Mouse (Mus musculus): ENCODE results near the gene Srd5a3.
"Not testable (repeated sequence)": the region's sequence is repeated elsewhere in the genome, so short reads cannot be mapped to it uniquely, and the experiment has no call there.

The Srd5a3 gene

DNA sequence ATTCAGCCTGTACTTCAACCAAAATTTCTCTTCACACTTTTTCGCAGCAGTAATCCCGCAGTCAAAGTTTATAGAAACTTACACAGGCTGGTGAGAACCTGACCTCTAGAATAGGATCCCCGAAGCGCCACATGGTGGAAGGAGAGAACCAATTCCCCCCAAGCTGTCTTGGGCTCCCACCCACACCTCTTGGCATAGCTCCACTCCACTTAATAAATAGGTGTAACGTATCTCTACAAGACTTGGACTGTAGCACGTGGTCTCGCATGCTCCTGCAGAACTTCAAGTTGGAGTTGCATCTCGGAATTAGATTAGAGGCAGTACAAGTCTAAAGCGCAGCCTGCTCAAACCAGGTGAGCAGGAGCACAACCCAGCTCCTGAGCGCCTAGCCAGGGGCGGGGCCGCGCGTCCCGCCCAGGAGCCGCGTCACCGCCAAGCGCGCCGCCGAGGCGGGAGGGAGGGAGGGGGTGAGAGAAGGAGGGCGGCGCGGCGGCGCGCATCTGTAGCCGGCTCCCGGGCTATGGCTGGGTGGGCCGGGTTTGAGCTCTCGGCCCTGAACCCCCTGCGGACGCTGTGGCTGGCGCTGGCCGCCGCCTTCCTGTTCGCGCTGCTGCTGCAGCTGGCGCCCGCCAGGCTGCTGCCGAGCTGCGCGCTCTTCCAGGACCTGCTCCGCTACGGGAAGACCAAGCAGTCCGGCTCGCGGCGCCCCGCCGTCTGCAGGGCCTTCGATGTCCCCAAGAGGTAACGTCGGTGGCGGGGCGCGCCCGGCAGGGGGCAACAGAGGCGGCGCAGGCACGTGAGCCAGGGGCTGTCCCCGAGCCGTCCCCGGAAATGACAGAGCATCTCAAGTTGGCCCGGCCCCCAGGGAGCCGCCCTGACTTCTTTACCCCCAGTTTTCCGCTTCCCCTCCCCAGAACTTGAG, at the start of gene Srd5a3:
Srd5a3 (plus strand) TSS at position 464 of the 922 bp plus-strand sequence.
- DNase-seq, result peak; percentile 98

DNA sequence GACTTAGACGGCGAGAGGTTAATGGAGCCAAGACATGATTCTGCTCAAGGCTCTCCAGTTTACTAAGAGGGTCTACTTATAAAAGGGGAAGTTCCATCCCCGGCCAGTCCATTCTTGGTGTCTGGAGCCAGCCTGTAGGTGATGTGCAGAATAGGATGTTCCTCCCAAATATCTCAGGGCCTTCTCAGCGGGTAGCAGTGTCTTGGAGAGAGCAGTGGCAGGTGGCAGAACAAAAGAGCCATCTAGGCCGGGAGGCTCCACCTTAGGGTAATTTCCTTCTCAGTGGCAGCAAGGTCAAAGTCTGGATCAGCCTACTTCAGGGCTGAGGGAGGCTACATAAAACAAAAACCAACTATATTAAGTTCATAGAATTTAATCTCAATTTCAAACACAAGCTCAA, 36.3 kb upstream of the Srd5a3 start:
- DNase-seq, result not testable (repeated sequence)

DNA sequence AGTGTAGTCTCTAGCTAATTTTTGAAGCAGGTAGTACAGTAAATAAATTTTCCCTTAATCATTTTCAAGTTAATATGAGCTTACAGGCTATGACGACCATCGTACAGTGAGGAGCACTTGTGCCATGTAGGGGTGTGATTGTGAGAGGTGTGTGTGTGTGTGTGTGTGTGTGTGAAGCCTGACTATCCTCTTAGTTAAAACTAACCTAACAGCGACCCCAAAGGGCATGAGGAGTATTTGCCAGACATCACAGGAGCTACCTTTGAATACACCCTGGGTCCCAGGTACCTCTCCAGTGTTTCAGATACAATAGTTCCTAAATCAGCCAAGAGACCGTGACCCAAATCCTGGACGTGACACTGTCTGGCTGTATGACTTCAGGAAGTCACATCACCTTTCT, 32.8 kb upstream of the Srd5a3 start:
- no peak for DNase-seq

DNA sequence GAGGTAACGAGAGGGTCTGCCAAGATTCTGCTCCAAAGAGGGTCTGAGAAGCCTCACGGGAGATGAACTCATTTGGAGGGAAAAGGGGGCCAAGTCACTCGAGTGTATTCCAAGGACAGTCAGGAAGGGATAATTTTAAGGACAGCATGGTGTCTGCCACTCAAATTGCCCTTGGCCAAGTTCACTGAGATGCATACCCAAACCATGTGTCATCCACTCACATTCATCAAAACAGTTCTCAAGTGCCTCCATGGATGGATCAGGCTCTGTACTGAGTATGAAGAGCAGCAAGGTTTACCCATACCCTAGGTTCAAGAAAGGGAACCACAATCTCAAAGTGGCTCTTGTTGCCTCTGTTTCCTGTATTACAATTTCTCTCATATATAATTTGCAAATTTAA, 31.6 kb upstream of the Srd5a3 start:
- DNase-seq, result no peak

DNA sequence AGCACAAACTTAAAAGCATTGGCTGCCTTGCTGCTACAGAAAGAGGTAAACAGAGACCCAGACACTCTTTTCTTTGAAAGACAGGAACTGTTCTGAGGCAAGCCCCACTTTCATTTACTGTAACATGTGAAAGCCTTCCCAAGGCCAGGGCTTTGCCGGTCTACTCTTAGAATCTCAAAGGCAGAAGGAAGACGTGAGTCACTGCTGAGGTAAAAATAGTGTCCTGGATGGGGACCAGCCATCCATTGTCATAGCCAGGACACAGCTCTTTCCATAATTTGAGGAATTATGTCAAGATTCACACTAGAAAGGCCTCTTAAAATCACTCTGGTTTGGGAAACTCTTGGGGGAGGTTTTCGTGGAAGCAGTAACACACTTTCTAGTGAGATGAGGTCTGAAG, 28.9 kb upstream of the Srd5a3 start:
- no peak for DNase-seq

DNA sequence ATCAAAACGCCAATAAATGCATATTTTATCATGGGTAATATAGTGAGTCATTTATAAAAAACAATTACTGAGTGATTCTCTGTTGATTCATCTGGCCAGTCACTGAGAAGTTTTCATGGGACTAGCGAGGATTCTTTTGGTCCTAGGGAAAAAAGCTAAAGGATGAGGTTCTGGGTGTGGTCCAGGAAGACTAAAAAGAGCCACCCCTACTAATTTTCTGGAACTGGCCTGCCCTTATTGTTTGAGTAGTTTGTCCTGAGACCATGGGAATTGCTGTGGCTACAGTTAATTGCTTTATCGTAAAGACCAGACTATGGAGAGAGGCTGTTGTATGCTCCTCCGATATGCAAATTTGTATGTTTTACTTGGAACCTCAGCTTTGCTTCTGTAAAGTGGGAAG, 28.1 kb upstream of the Srd5a3 start:
- DNase-seq, result no peak

DNA sequence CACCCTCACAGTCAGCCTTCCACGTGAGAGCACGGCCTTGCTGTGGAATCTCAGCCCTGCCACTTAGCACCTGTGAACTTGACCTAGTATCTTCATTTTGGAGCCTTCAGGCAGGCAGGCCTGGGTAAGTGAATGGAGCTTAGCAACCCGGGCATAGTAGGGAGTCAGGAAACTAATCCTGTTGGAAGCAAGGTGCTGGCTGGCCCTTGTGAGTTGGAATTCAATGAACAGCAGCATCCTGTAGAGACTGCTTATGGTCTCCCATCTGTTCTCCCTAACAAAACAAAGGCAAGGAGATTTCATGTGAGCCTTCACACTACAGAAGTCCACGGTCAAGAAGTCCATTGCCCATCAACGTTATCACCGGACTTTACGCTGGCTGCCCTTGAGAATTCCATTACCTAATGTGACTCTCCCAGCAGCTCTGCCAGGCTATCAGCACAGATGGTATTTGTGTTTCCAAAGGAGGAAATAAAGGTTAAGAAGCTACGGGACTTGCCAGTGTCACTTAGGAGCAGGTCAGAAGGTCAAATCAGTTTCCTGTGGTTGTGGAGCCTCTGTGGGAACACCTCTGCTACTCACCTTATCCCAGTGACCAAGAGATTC, 24.5 kb upstream of the Srd5a3 start:
- no peak for DNase-seq

DNA sequence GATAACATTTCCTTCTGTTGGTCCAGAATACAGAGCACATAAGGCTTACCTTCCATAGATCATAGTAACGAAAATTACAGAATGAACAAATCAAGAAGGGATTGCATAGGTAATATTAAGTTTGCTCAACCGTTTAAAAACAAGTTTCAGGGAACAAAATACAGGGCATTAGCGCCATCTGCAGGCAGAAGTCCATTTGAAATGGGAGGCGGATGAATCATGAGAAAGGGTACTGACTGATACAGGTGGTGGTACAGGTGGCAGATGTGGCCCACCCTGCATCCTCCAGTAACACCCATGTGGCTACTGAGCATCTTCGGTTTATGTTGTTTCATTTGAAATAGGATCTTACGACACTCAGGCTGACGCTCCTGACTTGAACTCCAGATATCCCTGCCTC, 21.6 kb upstream of the Srd5a3 start:
- peak; percentile 87 for DNase-seq

DNA sequence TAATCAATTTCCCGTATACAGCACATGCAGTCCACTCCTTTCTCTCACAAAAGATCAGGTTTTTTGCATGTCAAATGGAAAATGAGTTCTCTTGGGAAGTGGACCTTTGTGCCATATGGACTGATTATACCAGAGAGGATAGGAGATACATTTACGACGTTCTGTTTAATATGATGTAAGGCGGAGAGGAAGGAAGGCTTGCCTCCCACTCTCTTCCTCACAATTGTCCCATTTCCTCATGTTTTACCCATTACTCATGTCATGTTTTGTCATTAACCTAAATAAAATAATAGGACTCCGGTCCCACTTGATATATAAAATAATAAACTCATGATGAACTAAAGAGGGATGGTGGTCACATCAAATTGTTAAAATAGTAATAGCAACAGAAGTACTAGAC, 19.4 kb upstream of the Srd5a3 start:
- DNase-seq, result no peak

DNA sequence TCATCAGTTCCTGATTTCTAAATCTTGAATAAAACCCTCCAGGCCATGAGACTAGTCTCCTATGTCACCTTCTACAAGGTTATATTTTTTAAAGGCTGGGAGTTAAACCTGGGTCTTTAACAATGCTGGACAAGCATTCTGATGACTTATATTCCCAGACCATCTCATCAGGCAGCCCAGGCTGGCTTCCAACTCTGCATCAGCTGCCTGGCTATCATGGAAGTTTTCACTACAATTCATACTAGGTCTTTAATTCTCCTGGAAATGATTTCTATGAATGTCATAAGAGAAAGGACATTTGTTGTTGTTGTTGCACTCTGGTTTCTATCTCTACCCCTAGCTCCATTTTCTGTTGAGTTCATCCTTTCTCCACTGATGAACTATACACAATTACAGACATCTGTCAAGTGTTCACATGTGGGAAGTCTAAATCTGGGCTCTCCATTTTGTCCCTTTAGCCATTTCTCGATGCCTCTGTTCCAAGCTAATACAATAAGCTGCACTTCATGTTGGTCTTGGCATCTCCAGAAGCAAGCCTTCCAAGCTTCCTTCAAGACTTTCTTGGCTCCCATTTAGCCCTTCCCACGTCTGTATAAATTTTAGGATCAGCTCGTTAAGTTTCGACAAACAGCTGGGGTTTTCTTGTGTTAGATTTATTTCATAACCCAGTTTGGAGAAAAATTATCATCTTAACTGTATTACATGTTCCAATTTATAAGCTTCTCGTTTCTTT, 12.3 kb upstream of the Srd5a3 start:
- peak; percentile 44 for DNase-seq

DNA sequence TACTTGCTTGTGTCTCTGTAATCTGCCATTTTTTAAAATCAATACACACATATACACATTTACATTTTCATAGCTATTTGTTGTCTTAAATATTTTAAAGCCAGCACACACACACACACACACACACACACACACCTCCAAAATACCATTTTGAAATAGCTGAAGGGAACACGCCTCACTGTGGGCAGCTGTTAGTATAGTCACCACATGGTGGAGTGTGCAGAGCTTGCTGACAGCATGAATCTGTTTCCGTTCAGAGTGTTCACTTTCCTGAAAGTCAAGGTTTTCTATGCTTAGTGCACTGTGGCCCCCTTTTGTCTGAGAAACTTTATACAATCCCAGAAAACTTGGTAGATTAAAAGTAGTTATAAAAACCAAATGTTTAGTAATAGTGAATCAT, 9.8 kb upstream of the Srd5a3 start:
- DNase-seq, result no peak

DNA sequence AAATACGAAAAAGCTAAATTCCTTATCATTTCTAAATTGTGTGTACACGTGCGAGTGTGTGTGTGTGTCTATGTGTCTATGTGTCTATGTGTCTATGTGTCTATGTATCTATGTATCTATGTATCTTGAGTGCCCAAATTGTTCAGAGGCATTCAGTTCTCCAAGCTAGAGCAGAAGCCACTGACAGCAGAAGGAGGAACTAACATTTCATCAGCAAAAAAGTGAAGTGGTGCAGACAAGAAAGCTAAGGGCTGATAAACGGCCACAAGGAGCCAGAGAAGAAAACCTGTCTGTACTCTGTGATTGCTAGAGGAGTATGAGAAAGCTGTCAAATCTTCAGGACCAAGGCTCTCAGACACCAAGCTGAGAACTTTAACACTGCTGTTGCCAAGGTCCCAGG, 8.1 kb upstream of the Srd5a3 start:
- peak; percentile 23 for DNase-seq

DNA sequence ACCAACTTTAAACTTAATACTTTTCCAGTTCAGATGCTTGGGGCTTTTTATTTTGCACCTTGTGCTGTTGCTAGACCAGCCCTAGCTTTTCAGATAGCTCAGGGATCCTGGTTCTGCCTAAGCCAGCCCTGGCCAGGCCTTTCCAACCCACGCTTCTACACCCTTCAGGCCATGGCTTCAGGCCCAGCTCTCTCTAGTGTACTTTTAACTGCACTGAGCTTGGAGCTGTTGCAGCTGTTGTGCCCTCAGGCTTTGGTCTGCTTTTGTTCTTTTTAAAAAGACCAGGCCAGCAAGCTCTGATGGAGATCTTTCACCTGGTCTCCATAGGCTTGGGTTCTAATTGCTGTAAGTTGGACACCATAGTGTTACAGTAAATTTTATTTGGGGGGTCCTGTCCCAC, 4.4 kb upstream of the Srd5a3 start:
- DNase-seq, result peak; percentile 63

DNA sequence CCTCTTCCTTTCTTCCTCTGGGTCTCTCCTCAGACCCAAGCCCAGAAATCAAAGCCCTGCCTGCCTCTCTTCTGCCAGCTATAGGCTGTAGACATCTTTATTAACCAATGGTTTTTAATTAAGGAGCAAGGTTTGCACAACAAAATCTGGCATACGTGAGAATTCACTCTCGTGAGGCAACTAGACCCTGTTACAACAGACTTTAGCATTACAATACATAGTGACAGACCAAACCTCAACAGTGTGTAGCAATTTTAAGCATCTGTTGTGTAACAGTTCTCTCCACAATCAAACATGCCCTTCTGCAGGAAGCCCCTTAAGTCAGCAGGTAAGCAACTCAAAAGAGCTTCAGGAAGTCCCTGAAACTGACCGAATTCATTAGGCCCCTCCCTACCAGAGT, 3.8 kb upstream of the Srd5a3 start:
- peak; percentile 40 for DNase-seq

DNA sequence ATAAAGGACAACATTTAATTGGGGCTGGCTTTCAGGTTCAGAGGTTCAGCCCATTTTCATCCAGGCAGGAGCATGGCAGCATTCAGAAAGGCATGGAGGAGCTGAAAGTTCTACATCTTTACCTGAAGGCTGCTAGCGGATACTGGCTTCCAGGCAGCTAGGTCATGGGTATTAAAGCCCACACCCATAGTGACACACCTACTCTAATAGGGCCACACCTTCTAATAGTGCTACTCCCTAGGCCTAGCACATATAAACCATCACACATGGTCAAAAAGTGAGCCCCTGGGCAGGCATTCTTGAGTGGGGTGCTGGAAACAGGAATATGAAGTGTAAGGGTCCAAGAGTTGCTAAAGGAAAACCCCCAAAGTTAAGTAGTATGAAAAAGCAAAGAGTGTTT, 2.5 kb upstream of the Srd5a3 start:
- no peak for DNase-seq

DNA sequence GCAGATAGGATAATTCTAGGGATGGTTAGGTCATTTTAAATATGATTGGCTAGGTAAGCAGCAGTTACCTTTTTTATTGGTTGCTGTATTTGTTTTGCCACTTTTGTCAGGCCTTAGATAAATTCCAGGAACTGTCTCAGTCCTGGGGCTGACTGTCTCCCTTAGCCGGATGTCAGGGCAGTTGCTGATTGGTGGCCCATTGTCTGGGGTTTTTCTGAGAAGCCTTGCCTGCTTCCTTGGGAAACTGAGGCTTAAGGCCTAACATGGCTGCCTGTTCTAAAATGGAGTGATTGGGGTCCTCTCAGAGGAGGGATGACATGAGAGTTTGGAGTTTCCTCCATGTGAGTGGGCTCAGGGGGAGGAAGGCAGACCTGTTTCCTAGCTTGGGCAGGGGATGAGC, 2.0 kb upstream of the Srd5a3 start:
- no peak for DNase-seq

DNA sequence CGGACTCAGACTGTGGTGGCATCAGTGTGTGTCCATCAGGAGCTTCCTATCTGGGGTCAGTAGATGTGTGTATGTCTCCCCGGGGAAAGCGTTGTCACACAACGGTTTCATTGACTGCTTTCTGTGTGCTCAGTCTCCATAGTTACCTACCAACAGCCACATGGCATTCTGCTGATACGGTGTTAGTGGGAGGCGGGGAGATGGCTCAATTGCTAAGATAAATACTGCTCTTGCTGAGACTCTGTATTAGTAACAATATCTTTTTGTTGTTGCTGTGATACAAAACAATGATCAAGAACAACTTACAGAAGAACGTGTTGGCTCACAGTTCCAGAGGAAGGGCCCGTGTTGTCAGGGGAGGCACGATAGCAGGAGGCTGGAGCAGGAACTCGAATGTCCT, 1.6 kb upstream of the Srd5a3 start:
- peak; percentile 7 for DNase-seq

DNA sequence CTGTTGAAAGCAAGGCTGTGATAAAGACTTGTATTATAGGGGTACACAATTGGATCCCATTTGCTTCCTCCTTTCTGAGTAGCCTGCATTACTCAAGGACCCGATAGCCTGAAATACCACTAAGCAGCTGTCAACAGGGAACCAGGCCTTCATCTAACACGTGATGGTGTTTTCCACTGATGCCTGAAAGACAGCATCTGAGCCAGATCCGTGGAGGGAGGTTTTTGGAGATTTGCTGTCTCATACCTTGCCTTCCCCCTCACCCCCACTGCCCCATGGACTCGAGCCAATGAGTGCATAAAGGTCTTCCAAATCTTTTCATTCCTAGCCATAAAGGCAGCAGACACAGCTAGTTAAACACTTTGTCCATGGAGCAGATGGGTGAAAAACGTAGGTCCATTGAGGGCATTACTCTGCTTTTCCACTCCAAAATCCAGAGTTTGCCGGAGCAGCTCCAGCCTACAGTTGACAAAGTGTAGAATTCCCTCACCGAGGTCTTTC, 850 bp upstream of the Srd5a3 start:
- DNase-seq, result peak; percentile 47

DNA sequence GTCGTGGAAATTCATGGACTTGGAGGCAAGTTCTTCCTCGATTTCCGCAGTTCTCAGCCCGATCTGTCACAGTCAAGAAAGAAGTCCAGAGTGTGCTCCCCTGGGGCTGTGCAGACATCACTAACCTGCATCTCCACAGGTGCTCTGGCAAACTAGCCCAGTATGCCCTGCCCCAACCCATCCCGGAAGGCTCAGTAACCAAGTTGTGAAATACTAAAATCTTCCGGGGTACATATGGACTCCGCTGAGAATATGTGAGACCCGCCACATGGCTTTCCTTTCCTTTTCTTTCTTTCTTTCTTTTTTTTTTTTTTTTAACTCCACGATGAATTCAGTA, 627 bp downstream of the Srd5a3 start:
- no peak for DNase-seq

DNA sequence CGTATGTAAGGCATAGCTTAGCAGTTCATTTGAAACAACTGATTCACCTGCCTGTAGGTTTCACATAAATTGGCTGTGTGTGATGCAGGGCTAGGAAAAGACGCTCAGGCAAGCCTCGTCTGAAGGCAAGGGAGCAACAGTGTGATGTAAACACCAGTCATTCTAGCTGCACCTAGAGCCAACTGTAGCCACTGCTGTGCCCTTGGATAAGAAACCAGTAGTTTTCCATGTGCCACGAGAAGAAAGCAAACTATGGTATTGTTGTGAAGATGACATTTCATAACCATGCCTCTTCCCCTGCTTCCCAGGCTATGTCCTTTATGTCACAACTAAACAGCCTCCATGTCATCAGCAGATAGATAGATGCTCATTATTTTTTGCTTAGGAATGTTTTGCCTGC, 3.3 kb downstream of the Srd5a3 start:
- DNase-seq, result no peak

DNA sequence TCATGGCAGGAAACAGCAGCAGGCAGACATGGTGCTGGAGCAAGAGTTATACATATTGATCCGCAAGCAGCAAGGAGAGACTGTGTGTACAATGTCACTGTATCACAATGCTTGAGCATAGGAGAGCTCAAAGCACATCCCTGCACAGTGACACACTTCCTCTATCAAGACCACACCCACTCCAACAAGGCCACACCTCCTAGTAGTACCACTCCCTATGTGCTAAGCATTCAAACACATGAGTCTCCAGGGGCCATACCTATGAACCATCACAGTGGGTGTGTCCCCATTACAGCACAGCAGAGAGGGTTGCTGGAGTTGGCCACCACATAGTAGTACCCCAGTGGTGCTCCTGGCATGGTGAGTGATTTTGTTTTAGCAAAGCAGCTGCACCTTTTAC, 6.3 kb downstream of the Srd5a3 start:
- no peak for DNase-seq

DNA sequence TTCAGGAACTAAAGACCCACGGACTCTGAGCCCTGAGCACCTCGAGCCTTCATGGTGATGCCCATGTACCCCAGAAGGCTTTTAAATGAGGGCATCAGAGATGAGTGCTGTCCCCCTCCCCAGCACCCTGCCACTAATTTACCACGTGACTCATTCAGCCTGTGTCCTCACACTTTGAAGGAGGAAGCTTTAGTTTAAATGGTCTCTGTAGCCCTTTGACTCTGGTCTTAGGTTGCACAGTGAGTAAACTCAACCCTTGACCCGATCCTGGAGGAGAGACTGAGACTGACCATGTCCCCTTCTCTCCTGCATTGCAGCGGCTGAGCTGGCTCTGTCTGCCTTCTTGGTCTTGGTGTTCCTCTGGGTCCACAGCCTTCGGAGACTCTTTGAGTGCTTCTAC, 9.4 kb downstream of the Srd5a3 start:
- DNase-seq, result no peak

DNA sequence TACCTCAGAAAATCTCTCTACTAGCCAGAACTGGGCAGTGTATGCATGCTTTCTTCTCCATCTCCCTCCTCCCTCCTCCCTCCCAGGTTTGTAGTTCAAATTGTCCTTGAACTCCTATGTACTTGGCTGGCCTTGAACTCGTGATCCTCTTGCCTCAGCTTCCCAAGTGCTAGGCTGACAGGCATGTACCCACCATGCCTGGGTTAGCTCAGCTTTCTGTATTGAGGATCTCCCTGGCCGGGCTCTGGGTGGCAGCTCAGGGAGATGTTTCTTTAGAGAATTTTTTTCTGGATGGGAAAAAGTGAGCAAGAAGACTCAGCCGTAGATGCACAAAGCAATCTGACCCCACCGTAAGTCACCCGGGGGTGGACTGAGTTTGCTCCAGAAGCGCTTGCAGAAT, 12.9 kb downstream of the Srd5a3 start:
- no peak for DNase-seq

DNA sequence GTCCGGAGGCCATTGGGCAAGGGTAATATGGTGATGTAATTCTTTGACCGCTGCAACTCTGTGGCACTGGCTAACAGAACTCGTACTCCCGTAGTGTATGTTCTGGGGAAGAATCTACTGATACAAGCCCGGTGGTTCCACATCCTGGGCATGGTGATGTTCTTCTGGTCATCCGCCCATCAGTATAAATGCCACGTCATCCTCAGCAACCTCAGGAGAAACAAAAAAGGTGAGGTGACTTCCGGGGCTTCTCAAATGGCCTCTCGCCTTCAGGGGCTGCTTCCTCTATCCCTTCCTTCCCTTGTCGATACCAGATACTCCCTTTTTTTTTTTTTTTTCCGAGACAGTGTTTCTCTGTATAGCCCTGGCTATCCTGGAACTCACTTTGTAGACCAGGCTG, 13.4 kb downstream of the Srd5a3 start:
- no peak for DNase-seq

Data from lung, postnatal 36 days (tissue).